Mouse (Mus musculus) ES-Bruce4 (cell line): Measurements from ENCODE around the gene Cyb5b. TPM values are rescaled to one million over a fixed set of nuclear protein-coding genes. Genes with fewer than 3 reads are reported as not detected.

Experiments used
- H3K27ac ChIP-seq: 2 replicates; pipeline ENCODE4 v1.5.1; 2012; ENCODE audit warnings: low read length, inconsistent platforms; ENCODE audit not compliant: insufficient read depth
- H3K27me3 ChIP-seq: 2 replicates; pipeline ENCODE4 v1.6.1; 2012; ENCODE audit warnings: mild to moderate bottlenecking, low read length, inconsistent platforms; ENCODE audit not compliant: control insufficient read depth, poor library complexity, insufficient read depth, severe bottlenecking
- H3K36me3 ChIP-seq: 2 replicates; pipeline ENCODE4 v1.6.1; 2012; ENCODE audit warnings: inconsistent platforms, mild to moderate bottlenecking, low read length, moderate library complexity; ENCODE audit not compliant: control insufficient read depth, poor library complexity, insufficient read depth, severe bottlenecking
- H3K4me1 ChIP-seq: one replicate; pipeline ENCODE4 v1.8.1; 2011; ENCODE audit warnings: low read length; ENCODE audit not compliant: control insufficient read depth, insufficient read depth
- H3K4me3 ChIP-seq: 2 replicates; pipeline ENCODE4 v1.5.1; 2011; ENCODE audit warnings: low read depth, mild to moderate bottlenecking, low read length
- H3K9ac ChIP-seq: 2 replicates; pipeline ENCODE4 v1.6.1; 2012; ENCODE audit warnings: low read depth, mild to moderate bottlenecking, inconsistent platforms; ENCODE audit not compliant: poor library complexity, severe bottlenecking
- H3K9me3 ChIP-seq: replicated peaks from 2 replicates; pipeline ENCODE4 v1.6.1; 2012; ENCODE audit warnings: mild to moderate bottlenecking, low read length, inconsistent platforms; ENCODE audit not compliant: control insufficient read depth, poor library complexity, insufficient read depth, severe bottlenecking
- CTCF ChIP-seq: IDR thresholded peaks from one replicate; pipeline ENCODE4 v1.8.1; 2011; ENCODE audit warnings: low read depth, low read length
- EP300 ChIP-seq: IDR thresholded peaks from 2 replicates; pipeline ENCODE4 v1.6.1; 2011; ENCODE audit warnings: low read depth, low read length; ENCODE audit not compliant: insufficient read depth
- POLR2A ChIP-seq: IDR thresholded peaks from one replicate; pipeline ENCODE4 v1.8.1; 2011; ENCODE audit warnings: low read length; ENCODE audit not compliant: insufficient read depth
- polyA plus RNA-seq: library from polyadenylated mRNA; stranded (reverse); fragments of >200 nt; gene quantifications from 2 replicates; pipeline ENCODE4 v1.2.4, GENCODE M21; 2011; ENCODE audit warnings: low read depth; ENCODE audit not compliant: missing spikeins, insufficient read depth, insufficient read length

The Cyb5b gene
- polyA plus RNA-seq, 1 experiment, result 102 TPM

DNA sequence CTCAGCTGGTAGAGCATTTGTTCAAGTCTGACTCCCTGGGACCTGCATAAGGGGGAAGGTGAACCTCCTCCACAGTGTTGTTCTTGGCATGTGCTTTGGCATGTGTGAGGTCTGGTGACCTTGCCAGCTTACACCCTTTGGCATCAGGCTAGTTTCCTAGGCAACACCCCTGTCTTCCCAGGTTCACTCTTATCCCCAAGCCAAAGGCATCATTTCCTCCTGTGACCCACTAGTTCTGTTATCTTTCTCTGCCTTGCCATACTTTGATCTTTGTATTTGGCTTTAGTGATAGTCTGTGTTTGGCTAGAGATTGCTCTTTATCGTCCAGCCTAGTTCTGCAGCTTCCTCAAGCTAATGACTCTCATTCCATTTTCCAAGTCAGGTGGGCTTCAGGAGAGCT lies 7.4 kb downstream of the Cyb5b start:
- H3K36me3 ChIP-seq, result peaks cover 66% of the 10 kb centered on the region
- no peak overlapping the region for H3K4me3 ChIP-seq
- H3K9ac ChIP-seq, result no peak overlapping the region
- no peak overlapping the region for H3K27ac ChIP-seq
- no peaks in the 10 kb centered on the region for H3K9me3 ChIP-seq
- no peaks in the 10 kb centered on the region for H3K4me1 ChIP-seq
- TF ChIP-seq CTCF, result no peak
- no peak for TF ChIP-seq EP300
- TF ChIP-seq POLR2A, result no peak
- H3K27me3 ChIP-seq, result no peaks in the 10 kb centered on the region

- Histone ChIP-seq H3K4me3 (no peak overlapping the region), H3K9me3 (no peaks in the 10 kb centered on the region), H3K27ac (no peak overlapping the region), H3K4me1 (no peaks in the 10 kb centered on the region), H3K36me3 (peaks cover 57% of the 10 kb centered on the region), H3K27me3 (no peaks in the 10 kb centered on the region), H3K9ac (no peak overlapping the region)
- TF ChIP-seq POLR2A (no peak), CTCF (no peak), EP300 (no peak)
These were observed 8.4 kb downstream of the Cyb5b start for GRCm38 (mm10) chr8:107158890-107159289.

DNA sequence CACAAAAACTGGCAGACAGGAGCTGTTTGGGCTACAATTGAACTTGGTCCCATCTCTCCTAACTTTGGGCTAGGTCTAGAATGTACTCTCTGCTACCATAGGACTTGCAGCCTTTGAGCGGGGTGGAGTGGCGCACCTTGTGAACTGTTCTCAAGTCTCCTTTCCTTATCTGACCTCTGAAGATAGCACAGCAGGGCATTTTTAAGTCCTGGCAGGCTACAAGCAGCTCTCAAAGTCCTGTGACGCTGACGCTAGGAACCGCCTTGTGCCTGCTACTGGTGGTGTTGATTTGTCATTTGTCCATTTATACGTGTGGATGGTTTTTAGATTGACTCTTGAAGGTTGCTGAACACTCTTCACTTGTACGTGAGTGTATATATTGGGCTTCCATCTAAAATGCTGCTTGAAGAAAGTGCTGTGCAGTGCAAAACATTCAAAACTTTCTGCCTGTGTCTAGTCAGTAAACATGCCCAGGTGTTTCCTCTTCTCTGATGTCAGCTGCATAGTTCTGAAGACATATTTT lies 13.9 kb downstream of the Cyb5b start:
- peak overlapping the region; percentile 59 for H3K27ac ChIP-seq
- peak overlapping the region; percentile 3; the same call in 1 of the 2 replicates for H3K4me3 ChIP-seq
- H3K27me3 ChIP-seq, result no peaks in the 10 kb centered on the region
- H3K4me1 ChIP-seq, result no peaks in the 10 kb centered on the region
- no peak overlapping the region for H3K9ac ChIP-seq
- H3K9me3 ChIP-seq, result no peaks in the 10 kb centered on the region
- no peak for TF ChIP-seq POLR2A
- TF ChIP-seq CTCF, result no peak
- no peak for TF ChIP-seq EP300
- H3K36me3 ChIP-seq, result peaks cover 51% of the 10 kb centered on the region

- no peak for TF ChIP-seq EP300
- peaks cover 59% of the 10 kb centered on the region for H3K36me3 ChIP-seq
- no peaks in the 10 kb centered on the region for H3K4me1 ChIP-seq
- H3K9ac ChIP-seq, result no peak overlapping the region
- no peaks in the 10 kb centered on the region for H3K9me3 ChIP-seq
- H3K27ac ChIP-seq, result no peak overlapping the region
- no peaks in the 10 kb centered on the region for H3K27me3 ChIP-seq
- H3K4me3 ChIP-seq, result no peak overlapping the region
These were observed 15.3 kb downstream of the Cyb5b start for GRCm38 (mm10) chr8:107165745-107166144.

- Histone ChIP-seq H3K36me3 (peaks cover 60% of the 10 kb centered on the region), H3K4me1 (no peaks in the 10 kb centered on the region), H3K9me3 (no peaks in the 10 kb centered on the region), H3K9ac (no peak overlapping the region), H3K4me3 (no peak overlapping the region), H3K27me3 (no peaks in the 10 kb centered on the region), H3K27ac (no peak overlapping the region)
- TF ChIP-seq EP300, result no peak
- TF ChIP-seq CTCF, result no peak
- no peak for TF ChIP-seq POLR2A
These were observed 17.4 kb downstream of the Cyb5b start for GRCm38 (mm10) chr8:107167848-107168247.

DNA sequence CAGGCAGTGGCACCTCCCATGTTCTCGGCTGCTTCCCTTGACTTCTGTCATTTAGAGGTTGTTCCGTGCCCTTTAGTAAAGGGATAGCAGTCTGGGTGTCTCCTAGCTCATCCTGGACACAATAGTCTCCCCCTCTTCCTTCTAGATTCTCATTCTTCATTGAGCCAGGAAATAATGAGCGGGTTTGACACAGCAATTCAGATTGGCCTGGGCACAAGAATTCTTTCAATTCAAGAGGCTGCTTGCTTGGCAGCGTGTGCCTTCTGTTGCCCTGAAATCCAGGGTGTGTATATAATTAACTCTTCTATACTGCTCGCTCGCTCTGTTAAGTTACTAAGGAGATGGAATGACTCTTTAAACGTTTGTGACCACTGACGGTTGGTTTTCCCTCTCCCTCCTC lies 21.7 kb downstream of the Cyb5b start:
- no peaks in the 10 kb centered on the region for H3K27me3 ChIP-seq
- TF ChIP-seq POLR2A (no peak), EP300 (no peak), CTCF (no peak)

More for the DNA sequence above, 21.7 kb downstream of the Cyb5b start:
- no peaks in the 10 kb centered on the region for H3K4me1 ChIP-seq
- H3K27ac ChIP-seq, result no peak overlapping the region
- H3K4me3 ChIP-seq, result no peak overlapping the region
- no peaks in the 10 kb centered on the region for H3K9me3 ChIP-seq
- H3K9ac ChIP-seq, result no peak overlapping the region
- H3K36me3 ChIP-seq, result peaks cover 71% of the 10 kb centered on the region
